Mouse (Mus musculus): Measurements from ENCODE around the gene Fzd5. TPM values are rescaled to one million over a fixed set of nuclear protein-coding genes. Genes with fewer than 3 reads are reported as not detected.

Fzd5 gene
- 0.97 TPM for polyA plus RNA-seq (2014; fragmentation: Illumina TruSeq; extraction: RNeasy Lipid Tissue Mini Kit (QIAGEN cat#74804); ENCODE audit: low read depth, low replicate concordance)

DNA sequence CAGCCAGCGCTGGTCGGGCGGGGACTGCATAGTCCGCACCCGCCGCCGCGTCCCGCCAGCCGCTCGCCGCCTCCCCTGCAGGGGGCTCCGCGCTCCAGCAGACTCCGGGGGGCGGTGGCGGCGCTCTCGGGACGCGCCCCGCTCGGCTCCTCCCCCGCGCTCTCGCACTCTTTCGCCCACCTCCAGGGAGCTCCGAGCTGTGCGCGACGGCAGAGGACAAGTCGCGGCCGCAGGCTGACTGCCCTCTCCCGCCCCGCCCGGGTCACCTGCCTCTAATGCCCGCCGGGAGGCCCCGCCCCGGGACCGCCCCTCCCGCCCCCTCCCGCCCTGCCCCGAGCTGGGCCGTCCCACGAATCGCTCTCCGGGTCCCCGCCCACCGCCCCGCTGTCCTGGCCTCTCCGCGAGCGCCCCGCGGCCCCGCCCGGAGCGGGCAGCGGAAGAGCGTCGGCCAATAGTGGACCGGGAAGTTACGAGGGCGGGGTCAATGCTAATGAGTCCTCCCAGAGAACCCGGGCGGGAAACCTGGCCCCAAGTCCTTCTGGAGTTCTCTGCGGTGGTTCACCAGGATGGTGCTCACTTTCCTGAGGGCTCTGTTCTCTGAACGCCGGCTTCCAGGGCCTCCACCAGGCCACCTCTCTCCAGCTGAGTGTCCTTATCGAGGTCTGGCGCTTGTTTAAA lies at the start of gene Fzd5:
Gene Fzd5, minus strand, starts transcription at position 250 of the 678 bp plus-strand sequence.

GRCm38 (mm10) chr1:64690213-64691013 lies 47.1 kb downstream of the Fzd5 start, which contains the start of gene Ccnyl1:
Gene Ccnyl1, plus strand, starts transcription at chr1:64690455.

Other genes with a start within 250 kb of the Fzd5 start
- 18.3 TPM for gene Creb1, start 205.1 kb downstream of the Fzd5 start, polyA plus RNA-seq (2014; fragmentation: Illumina TruSeq; extraction: RNeasy Lipid Tissue Mini Kit (QIAGEN cat#74804); ENCODE audit: low read depth, low replicate concordance)
- 5.2 TPM for gene Mettl21a, start 120.5 kb downstream of the Fzd5 start, polyA plus RNA-seq (2014; fragmentation: Illumina TruSeq; extraction: RNeasy Lipid Tissue Mini Kit (QIAGEN cat#74804); ENCODE audit: low read depth, low replicate concordance)
- 374 TPM for gene Ccnyl1, start 47.3 kb downstream of the Fzd5 start, polyA plus RNA-seq (2014; fragmentation: Illumina TruSeq; extraction: RNeasy Lipid Tissue Mini Kit (QIAGEN cat#74804); ENCODE audit: low read depth, low replicate concordance)
- 2.7 TPM for gene Plekhm3, start 219.1 kb upstream of the Fzd5 start, polyA plus RNA-seq (2014; fragmentation: Illumina TruSeq; extraction: RNeasy Lipid Tissue Mini Kit (QIAGEN cat#74804); ENCODE audit: low read depth, low replicate concordance)